Mouse (Mus musculus): ENCODE data around the gene Smad3. TPM values are rescaled to one million over a fixed set of nuclear protein-coding genes. Genes with fewer than 3 reads are reported as not detected.

The Smad3 gene
- total and polyA plus RNA-seq, 2 experiments from 2014 or later, result 5.5 to 16.0 TPM

GRCm38 (mm10) chr9:63648520-63648918 is 109.3 kb downstream of the Smad3 start:
- TF ChIP-seq CTCF (IDR thresholded peaks at IDR 0.05; ENCODE audit: low read depth), result no peak
- DNase-seq (no peak), ATAC-seq (no peak)
- no peak overlapping the region for H3K4me2 ChIP-seq (ENCODE audit: low read depth)
- no peak overlapping the region for H3K27ac ChIP-seq (ENCODE audit: low read depth, low read length)
- H3K4me1 ChIP-seq (ENCODE audit: insufficient read depth), result no peaks in the 10 kb centered on the region
- H3K27me3 ChIP-seq (ENCODE audit: insufficient read depth, low read length), result no peaks in the 10 kb centered on the region
- no peak overlapping the region for H3K4me3 ChIP-seq (ENCODE audit: low read depth, low read length)
- WGBS, result 78% methylated on average over 9 of the region's 9 CpGs
- H3K36me3 ChIP-seq (ENCODE audit: insufficient read depth), result peaks cover 14% of the 10 kb centered on the region; the same call in 1 of the 2 replicates
- H3K9ac ChIP-seq, result no peak overlapping the region
- no peaks in the 10 kb centered on the region for H3K9me3 ChIP-seq (ENCODE audit: low read length)

- Histone ChIP-seq H3K9ac (no peak overlapping the region), H3K4me3 (ENCODE audit: low read depth, low read length) (no peak overlapping the region), H3K27me3 (ENCODE audit: insufficient read depth, low read length) (no peaks in the 10 kb centered on the region), H3K4me2 (ENCODE audit: low read depth) (no peak overlapping the region), H3K4me1 (ENCODE audit: insufficient read depth) (no peaks in the 10 kb centered on the region), H3K36me3 (ENCODE audit: insufficient read depth) (peaks cover 14% of the 10 kb centered on the region; the same call in 1 of the 2 replicates), H3K9me3 (ENCODE audit: low read length) (no peaks in the 10 kb centered on the region), H3K27ac (ENCODE audit: low read depth, low read length) (no peak overlapping the region)
- no peak for TF ChIP-seq CTCF (IDR thresholded peaks at IDR 0.05; ENCODE audit: low read depth)
- DNase-seq, result no peak
- ATAC-seq, result no peak
- WGBS, result 76% methylated on average over 9 of the region's 9 CpGs
Measured at GRCm38 (mm10) chr9:63647581-63648519, 109.9 kb downstream of the Smad3 start.

- 83% methylated on average over 8 of the region's 8 CpGs for WGBS
- Histone ChIP-seq H3K27me3 (ENCODE audit: insufficient read depth, low read length) (no peaks in the 10 kb centered on the region), H3K9me3 (ENCODE audit: low read length) (no peaks in the 10 kb centered on the region), H3K4me3 (ENCODE audit: low read depth, low read length) (no peak overlapping the region), H3K4me1 (ENCODE audit: insufficient read depth) (no peaks in the 10 kb centered on the region), H3K4me2 (ENCODE audit: low read depth) (no peak overlapping the region), H3K9ac (no peak overlapping the region), H3K27ac (ENCODE audit: low read depth, low read length) (no peak overlapping the region), H3K36me3 (ENCODE audit: insufficient read depth) (peaks cover 26% of the 10 kb centered on the region; the same call in 1 of the 2 replicates)
- ATAC-seq (no peak), DNase-seq (no peak)
- no peak for TF ChIP-seq CTCF (IDR thresholded peaks at IDR 0.05; ENCODE audit: low read depth)
Measured at GRCm38 (mm10) chr9:63645084-63645483, 112.7 kb downstream of the Smad3 start.

- WGBS, result 97% methylated on average over 6 of the region's 6 CpGs
- H3K36me3 ChIP-seq (ENCODE audit: insufficient read depth), result peaks cover 31% of the 10 kb centered on the region; the same call in 1 of the 2 replicates
- no peak for DNase-seq
- H3K27me3 ChIP-seq (ENCODE audit: insufficient read depth, low read length), result no peaks in the 10 kb centered on the region
- no peak for ATAC-seq
- no peak overlapping the region for H3K4me2 ChIP-seq (ENCODE audit: low read depth)
- TF ChIP-seq CTCF (IDR thresholded peaks at IDR 0.05; ENCODE audit: low read depth), result no peak
- no peaks in the 10 kb centered on the region for H3K9me3 ChIP-seq (ENCODE audit: low read length)
- H3K9ac ChIP-seq, result no peak overlapping the region
- H3K4me1 ChIP-seq (ENCODE audit: insufficient read depth), result no peaks in the 10 kb centered on the region
- no peak overlapping the region for H3K27ac ChIP-seq (ENCODE audit: low read depth, low read length)
- no peak overlapping the region for H3K4me3 ChIP-seq (ENCODE audit: low read depth, low read length)
Measured at GRCm38 (mm10) chr9:63644011-63644410, 113.8 kb downstream of the Smad3 start.

- ATAC-seq, result no peak
- H3K27me3 ChIP-seq (ENCODE audit: insufficient read depth, low read length), result no peaks in the 10 kb centered on the region
- H3K4me2 ChIP-seq (ENCODE audit: low read depth), result no peak overlapping the region
- 89% methylated on average over 4 of the region's 4 CpGs for WGBS
- no peaks in the 10 kb centered on the region for H3K9me3 ChIP-seq (ENCODE audit: low read length)
- no peak overlapping the region for H3K27ac ChIP-seq (ENCODE audit: low read depth, low read length)
- no peak overlapping the region for H3K4me3 ChIP-seq (ENCODE audit: low read depth, low read length)
- no peak overlapping the region for H3K9ac ChIP-seq
- H3K36me3 ChIP-seq (ENCODE audit: insufficient read depth), result peaks cover 40% of the 10 kb centered on the region
- TF ChIP-seq CTCF (IDR thresholded peaks at IDR 0.05; ENCODE audit: low read depth), result no peak
- DNase-seq, result no peak
- no peaks in the 10 kb centered on the region for H3K4me1 ChIP-seq (ENCODE audit: insufficient read depth)
Measured at GRCm38 (mm10) chr9:63641983-63642646, 115.7 kb downstream of the Smad3 start.

- Histone ChIP-seq H3K9ac (no peak overlapping the region), H3K9me3 (ENCODE audit: low read length) (no peaks in the 10 kb centered on the region), H3K36me3 (ENCODE audit: insufficient read depth) (peaks cover 36% of the 10 kb centered on the region), H3K4me1 (ENCODE audit: insufficient read depth) (no peaks in the 10 kb centered on the region), H3K4me2 (ENCODE audit: low read depth) (no peak overlapping the region), H3K27me3 (ENCODE audit: insufficient read depth, low read length) (no peaks in the 10 kb centered on the region), H3K4me3 (ENCODE audit: low read depth, low read length) (no peak overlapping the region), H3K27ac (ENCODE audit: low read depth, low read length) (no peak overlapping the region)
- 62% methylated on average over 7 of the region's 7 CpGs for WGBS
- ATAC-seq, result no peak
- TF ChIP-seq CTCF (IDR thresholded peaks at IDR 0.05; ENCODE audit: low read depth), result no peak
- DNase-seq, result no peak
Measured at GRCm38 (mm10) chr9:63636113-63636512, 121.7 kb downstream of the Smad3 start.

GRCm38 (mm10) chr9:63633334-63633733 is 124.5 kb downstream of the Smad3 start:
- DNase-seq (no peak), ATAC-seq (no peak)
- H3K27me3 ChIP-seq (ENCODE audit: insufficient read depth, low read length), result no peaks in the 10 kb centered on the region
- H3K36me3 ChIP-seq (ENCODE audit: insufficient read depth), result peaks cover 31% of the 10 kb centered on the region
- H3K27ac ChIP-seq (ENCODE audit: low read depth, low read length), result no peak overlapping the region
- no peaks in the 10 kb centered on the region for H3K4me1 ChIP-seq (ENCODE audit: insufficient read depth)
- no peak overlapping the region for H3K4me2 ChIP-seq (ENCODE audit: low read depth)
- no peak overlapping the region for H3K4me3 ChIP-seq (ENCODE audit: low read depth, low read length)
- no peak for TF ChIP-seq CTCF (IDR thresholded peaks at IDR 0.05; ENCODE audit: low read depth)
- no peaks in the 10 kb centered on the region for H3K9me3 ChIP-seq (ENCODE audit: low read length)
- no peak overlapping the region for H3K9ac ChIP-seq
- 46% methylated on average over 7 of the region's 7 CpGs for WGBS
